Mouse (Mus musculus): Measurements from ENCODE around the gene Olfr1123. TPM values are rescaled to one million over a fixed set of nuclear protein-coding genes. Genes with fewer than 3 reads are reported as not detected.

Gene Olfr1123
- polyA plus RNA-seq (2017; shearing (Covaris generic)) = not detected

GRCm38 (mm10) chr2:87416335-87416734 is at the start of gene Olfr1123:
TSS of gene Olfr1123 (plus strand) at chr2:87416635.

GRCm38 (mm10) chr2:87369595-87369994 is 46.8 kb upstream of the Olfr1123 start, which contains the start of gene Olfr1121:
TSS of gene Olfr1121 (plus strand) at chr2:87369895.

GRCm38 (mm10) chr2:87385549-87385948 is 30.9 kb upstream of the Olfr1123 start, which contains the start of gene Olfr1122:
TSS of gene Olfr1122 (plus strand) at chr2:87385849.

GRCm38 (mm10) chr2:87429975-87430374 is 13.5 kb downstream of the Olfr1123 start, which contains the start of gene Olfr1124:
TSS of gene Olfr1124 (plus strand) at chr2:87430275.

GRCm38 (mm10) chr2:87453662-87454061 is 37.2 kb downstream of the Olfr1123 start, which contains the start of gene Olfr1126:
TSS of gene Olfr1126 (plus strand) at chr2:87453962.

Other genes starting within 250 kb of the Olfr1123 start
- gene Olfr1112, start 228.8 kb upstream of the Olfr1123 start, polyA plus RNA-seq (2017; shearing (Covaris generic)) = not detected
- gene Olfr1113, start 207.7 kb upstream of the Olfr1123 start, polyA plus RNA-seq (2017; shearing (Covaris generic)) = not detected
- gene Olfr1115, start 168.6 kb upstream of the Olfr1123 start, polyA plus RNA-seq (2017; shearing (Covaris generic)) = not detected
- gene Olfr1116, start 149.1 kb upstream of the Olfr1123 start, polyA plus RNA-seq (2017; shearing (Covaris generic)) = not detected
- gene Olfr1118, start 109.1 kb upstream of the Olfr1123 start, polyA plus RNA-seq (2017; shearing (Covaris generic)) = not detected
- gene Olfr1120, start 61.8 kb upstream of the Olfr1123 start, polyA plus RNA-seq (2017; shearing (Covaris generic)) = not detected
- not detected for gene Olfr1121, start 46.7 kb upstream of the Olfr1123 start, polyA plus RNA-seq (2017; shearing (Covaris generic))
- not detected for gene Olfr1122, start 30.8 kb upstream of the Olfr1123 start, polyA plus RNA-seq (2017; shearing (Covaris generic))
- gene Olfr1124, start 13.6 kb downstream of the Olfr1123 start, polyA plus RNA-seq (2017; shearing (Covaris generic)) = not detected
- not detected for gene Olfr1126, start 37.3 kb downstream of the Olfr1123 start, polyA plus RNA-seq (2017; shearing (Covaris generic))
- gene Pramel7, start 80.5 kb downstream of the Olfr1123 start, polyA plus RNA-seq (2017; shearing (Covaris generic)) = not detected
- gene Pramel6, start 89.9 kb downstream of the Olfr1123 start, polyA plus RNA-seq (2017; shearing (Covaris generic)) = not detected
- gene Olfr153, start 115.2 kb downstream of the Olfr1123 start, polyA plus RNA-seq (2017; shearing (Covaris generic)) = not detected
- gene Olfr1128, start 128.9 kb downstream of the Olfr1123 start, polyA plus RNA-seq (2017; shearing (Covaris generic)) = not detected
- gene Olfr1129, start 157.3 kb downstream of the Olfr1123 start, polyA plus RNA-seq (2017; shearing (Covaris generic)) = not detected
- gene Olfr1130, start 189.6 kb downstream of the Olfr1123 start, polyA plus RNA-seq (2017; shearing (Covaris generic)) = not detected
- gene Olfr1131, start 210.5 kb downstream of the Olfr1123 start, polyA plus RNA-seq (2017; shearing (Covaris generic)) = not detected
- not detected for gene Olfr1132, start 220.9 kb downstream of the Olfr1123 start, polyA plus RNA-seq (2017; shearing (Covaris generic))
- gene Olfr1133, start 230.7 kb downstream of the Olfr1123 start, polyA plus RNA-seq (2017; shearing (Covaris generic)) = not detected
- gene Olfr1134, start 241.8 kb downstream of the Olfr1123 start, polyA plus RNA-seq (2017; shearing (Covaris generic)) = not detected

All from CD4-positive, CD25-positive, alpha-beta regulatory T cell, adult 9 weeks (primary cell).